Mouse (Mus musculus): ENCODE results near the gene Slc3a2.
A peak's percentile ranks its signal among the peaks of the same experiment; 100 is the strongest.
"Not testable (repeated sequence)": the region's sequence is repeated elsewhere in the genome, so short reads cannot be mapped to it uniquely, and the experiment has no call there.

Slc3a2 gene

GRCm38 (mm10) chr19:8722907-8723573 is at the start of gene Slc3a2:
Gene Slc3a2 (minus strand): TSS chr19:8723369.
- DNase-seq, result peak; percentile 98

- DNase-seq, result peak; percentile 79 to 83
Observed at GRCm38 (mm10) chr19:8770567-8771270, 47.5 kb upstream of the Slc3a2 start, which contains the start of gene Tmem223. Gene Tmem223 (plus strand): TSS chr19:8770996.

- DNase-seq, result no peak
Observed at GRCm38 (mm10) chr19:8765562-8765961, 42.4 kb upstream of the Slc3a2 start.

- DNase-seq, result no peak
Observed at GRCm38 (mm10) chr19:8763276-8763675, 40.1 kb upstream of the Slc3a2 start.

- no peak for DNase-seq
Observed at GRCm38 (mm10) chr19:8760757-8761156, 37.6 kb upstream of the Slc3a2 start.

GRCm38 (mm10) chr19:8758899-8759298 is 35.7 kb upstream of the Slc3a2 start:
- no peak for DNase-seq

GRCm38 (mm10) chr19:8757471-8757998 is 34.4 kb upstream of the Slc3a2 start:
- no peak for DNase-seq

GRCm38 (mm10) chr19:8756635-8757387 is 33.6 kb upstream of the Slc3a2 start, which contains the start of gene Nxf1:
Gene Nxf1 (plus strand): TSS chr19:8757073.
- DNase-seq, result peak; percentile 89 to 92

- no peak for DNase-seq
Observed at GRCm38 (mm10) chr19:8755652-8756051, 32.5 kb upstream of the Slc3a2 start.

- DNase-seq, result no peak
Observed at GRCm38 (mm10) chr19:8747368-8747767, 24.2 kb upstream of the Slc3a2 start.

- DNase-seq, result no peak
Observed at GRCm38 (mm10) chr19:8745382-8745781, 22.2 kb upstream of the Slc3a2 start.

- DNase-seq, result no peak
Observed at GRCm38 (mm10) chr19:8742176-8742575, 19.0 kb upstream of the Slc3a2 start.

- peak; percentile 97 to 98 for DNase-seq
Observed at GRCm38 (mm10) chr19:8741243-8741869, 18.2 kb upstream of the Slc3a2 start, which contains the start of gene Stx5a. Gene Stx5a (plus strand): TSS chr19:8741413.

- no peak for DNase-seq
Observed at GRCm38 (mm10) chr19:8740603-8741002, 17.4 kb upstream of the Slc3a2 start, which contains the start of gene 1700092M07Rik. Gene 1700092M07Rik (plus strand): TSS chr19:8740718.

- no peak for DNase-seq
Observed at GRCm38 (mm10) chr19:8739646-8740045, 16.5 kb upstream of the Slc3a2 start.

- no peak for DNase-seq
Observed at GRCm38 (mm10) chr19:8738911-8739310, 15.7 kb upstream of the Slc3a2 start.

GRCm38 (mm10) chr19:8736160-8736467 is 12.9 kb upstream of the Slc3a2 start:
- no peak for DNase-seq

- DNase-seq, result peak; percentile 89 to 92
Observed at GRCm38 (mm10) chr19:8735389-8736159, 12.4 kb upstream of the Slc3a2 start, which contains the start of gene Wdr74. Gene Wdr74 (plus strand): TSS chr19:8735827.

GRCm38 (mm10) chr19:8734334-8734733 is 11.2 kb upstream of the Slc3a2 start:
- DNase-seq, result no peak

GRCm38 (mm10) chr19:8728335-8729099 is 5.3 kb upstream of the Slc3a2 start:
- not testable (repeated sequence) for DNase-seq

All from lung, adult 18-20 months (tissue).